Mouse (Mus musculus) neural tube, embryonic 15.5 days (tissue): ENCODE results near the gene Abcd3. TPM values are rescaled to one million over a fixed set of nuclear protein-coding genes. Genes with fewer than 3 reads are reported as not detected.
A peak's percentile ranks its signal among the peaks of the same experiment; 100 is the strongest.
"Not testable (repeated sequence)": the region's sequence is repeated elsewhere in the genome, so short reads cannot be mapped to it uniquely, and the experiment has no call there.

Experiments used
- ATAC-seq: fragments of 200-750 bp; cut with Nextera tagmentation; 2 replicates; pipeline ENCODE4 v1.8.0; 2017; ENCODE audit warnings: mild to moderate bottlenecking, moderate TSS enrichment, moderate library complexity; ENCODE audit not compliant: low FRiP score
- H3K27ac ChIP-seq: fragments of 300-500 bp; sonication (generic); replicated peaks from 2 replicates; pipeline ENCODE4 v1.5.1; 2015; ENCODE audit warnings: mild to moderate bottlenecking, inconsistent platforms
- H3K27me3 ChIP-seq: fragments of 300-500 bp; sonication (generic); replicated peaks from 2 replicates; pipeline ENCODE4 v1.6.1; 2015; ENCODE audit warnings: inconsistent platforms
- H3K36me3 ChIP-seq: fragments of 300-500 bp; sonication (generic); 2 replicates; pipeline ENCODE4 v1.6.1; 2015; ENCODE audit warnings: inconsistent platforms
- H3K4me1 ChIP-seq: fragments of 300-500 bp; sonication (generic); 2 replicates; pipeline ENCODE4 v1.6.1; 2015; ENCODE audit warnings: inconsistent platforms
- H3K4me2 ChIP-seq: fragments of 300-500 bp; sonication (generic); 2 replicates; pipeline ENCODE4 v1.6.1; 2015; ENCODE audit warnings: inconsistent platforms, mild to moderate bottlenecking, moderate library complexity
- H3K4me3 ChIP-seq: fragments of 300-500 bp; sonication (generic); replicated peaks from 2 replicates; pipeline ENCODE4 v1.5.1; 2015; ENCODE audit warnings: mild to moderate bottlenecking, inconsistent platforms
- H3K9ac ChIP-seq: fragments of 300-500 bp; sonication (generic); replicated peaks from 2 replicates; pipeline ENCODE4 v1.6.1; 2015; ENCODE audit warnings: mild to moderate bottlenecking, inconsistent platforms
- H3K9me3 ChIP-seq: fragments of 300-500 bp; sonication (generic); replicated peaks from 2 replicates; pipeline ENCODE4 v1.6.1; 2016; ENCODE audit warnings: inconsistent platforms
- WGBS: fragments of 180-500 bp; shearing (Covaris S2); methylation state at CpG from one replicate; pipeline ENCODE4 v1.1.7; 2015; ENCODE audit warnings: mixed read lengths; 5-methylcytosine and 5-hydroxymethylcytosine counted together
- polyA plus RNA-seq: library from polyadenylated mRNA; unstranded; fragments of >200 nt; fragmentation: Nextera tagmentation; extraction: Ambion mirVana; gene quantifications from 2 replicates; pipeline ENCODE4 v1.2.1, GENCODE M21; 2015

Abcd3 gene
- polyA plus RNA-seq, 1 experiment from 2014 or later, result 74.4 TPM

DNA sequence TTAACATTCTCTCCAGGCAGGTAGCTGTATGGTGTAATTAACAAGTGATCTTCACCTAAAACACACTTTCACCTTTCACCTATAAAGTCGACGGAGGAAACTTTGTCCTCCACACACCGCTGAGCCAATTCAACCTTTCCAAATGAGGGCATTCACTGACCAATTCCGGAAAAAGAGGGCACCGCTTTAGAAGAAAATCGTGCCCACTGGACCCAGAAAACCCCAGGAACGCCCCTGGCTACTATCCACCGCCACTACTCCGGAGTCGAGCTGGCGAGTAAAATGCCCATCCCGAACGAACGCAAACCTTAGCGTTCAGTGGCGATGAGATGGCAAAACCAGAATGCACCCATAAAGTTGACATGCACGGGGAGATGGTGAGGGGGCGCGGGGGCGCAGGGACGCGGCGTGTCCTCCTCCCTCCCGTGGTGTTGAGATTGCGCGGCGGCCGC is 663 bp downstream of the Abcd3 start:
- H3K9ac ChIP-seq, result peak overlapping the region; percentile 88
- no peaks in the 10 kb centered on the region for H3K9me3 ChIP-seq
- peaks cover 30% of the 10 kb centered on the region for H3K4me1 ChIP-seq
- peak overlapping the region; percentile 99 for H3K27ac ChIP-seq
- peak overlapping the region; percentile 70 for H3K4me2 ChIP-seq
- under 1% methylated on average over 24 of the region's 28 CpGs for WGBS
- ATAC-seq, result no peak
- H3K36me3 ChIP-seq, result no peaks in the 10 kb centered on the region
- H3K4me3 ChIP-seq, result peak overlapping the region; percentile 74
- H3K27me3 ChIP-seq, result no peaks in the 10 kb centered on the region

DNA sequence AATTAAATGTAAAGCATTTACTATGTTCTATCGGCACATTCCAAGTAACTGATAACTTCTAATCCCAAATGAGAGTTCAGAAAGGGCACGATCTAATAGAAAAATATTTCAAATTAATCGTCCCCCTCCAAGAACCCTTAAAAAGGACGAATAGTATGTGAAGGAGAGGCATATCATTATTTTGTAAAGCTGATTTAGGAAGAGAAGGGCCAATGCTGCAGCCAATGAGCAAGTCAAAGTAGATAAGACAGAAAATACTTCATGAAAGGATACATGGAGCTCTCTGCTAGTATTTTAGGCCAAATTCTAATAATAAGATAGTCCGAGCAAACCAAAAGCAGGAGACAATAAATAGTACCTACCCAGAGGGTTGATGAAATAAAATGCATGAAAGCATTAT is 1.3 kb downstream of the Abcd3 start:
- H3K9me3 ChIP-seq, result no peaks in the 10 kb centered on the region
- peak overlapping the region; percentile 74 for H3K4me3 ChIP-seq
- H3K27me3 ChIP-seq, result no peaks in the 10 kb centered on the region
- no peaks in the 10 kb centered on the region for H3K36me3 ChIP-seq
- peaks cover 30% of the 10 kb centered on the region for H3K4me1 ChIP-seq
- no peak overlapping the region for H3K27ac ChIP-seq
- WGBS, result 64% methylated on average over 5 of the region's 5 CpGs
- ATAC-seq, result no peak
- peak overlapping the region; percentile 88; the same call in 1 of the 2 replicates for H3K9ac ChIP-seq
- peak overlapping the region; percentile 70 for H3K4me2 ChIP-seq

DNA sequence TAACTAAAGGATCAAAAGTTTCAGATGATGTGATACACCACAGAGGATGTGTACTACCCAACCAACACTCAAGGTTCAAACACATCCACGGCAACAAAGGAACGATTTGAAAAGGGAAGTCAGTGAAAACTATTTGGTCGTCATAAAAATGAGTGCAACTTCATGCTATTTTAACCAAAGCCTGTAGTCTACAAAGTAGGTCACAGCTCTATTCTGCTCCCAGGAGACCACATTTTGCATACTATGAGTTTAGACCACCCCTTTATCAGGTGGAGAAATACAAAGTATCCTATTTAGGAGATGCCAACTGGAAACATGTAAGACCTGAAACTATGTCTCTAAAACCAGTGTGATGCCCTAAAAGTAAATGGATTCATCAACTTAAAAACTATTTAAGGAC is 6.9 kb downstream of the Abcd3 start:
- Histone ChIP-seq H3K36me3 (no peaks in the 10 kb centered on the region), H3K27me3 (no peaks in the 10 kb centered on the region), H3K4me2 (no peak overlapping the region), H3K27ac (no peak overlapping the region), H3K9ac (no peak overlapping the region), H3K9me3 (no peaks in the 10 kb centered on the region), H3K4me1 (peaks cover 13% of the 10 kb centered on the region; the same call in 1 of the 2 replicates), H3K4me3 (no peak overlapping the region)
- ATAC-seq, result no peak
- 86% methylated on average over 3 of the region's 3 CpGs for WGBS

DNA sequence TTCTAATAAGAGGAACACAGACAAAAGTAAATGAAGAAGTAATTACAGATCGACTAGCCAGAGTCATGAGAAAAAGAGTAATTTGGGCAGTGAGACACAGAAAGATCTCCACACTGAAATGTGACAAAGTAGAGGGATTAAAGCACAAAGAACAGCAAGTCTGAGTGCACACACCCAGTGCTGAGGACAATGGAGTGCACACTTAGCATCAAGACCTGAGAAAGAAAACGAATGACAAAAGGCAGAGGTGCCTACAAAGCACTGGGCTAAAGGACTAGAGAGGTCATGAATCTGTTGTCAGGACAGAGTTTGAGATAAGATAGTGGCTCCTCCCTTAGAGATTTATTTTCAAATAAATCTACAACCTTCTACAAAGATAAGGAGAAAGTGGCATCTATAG is 20.9 kb downstream of the Abcd3 start:
- H3K27ac ChIP-seq, result no peak overlapping the region
- no peak overlapping the region for H3K9ac ChIP-seq
- H3K4me2 ChIP-seq, result no peak overlapping the region
- H3K9me3 ChIP-seq, result no peaks in the 10 kb centered on the region
- H3K36me3 ChIP-seq, result no peaks in the 10 kb centered on the region
- H3K4me3 ChIP-seq, result no peak overlapping the region
- H3K27me3 ChIP-seq, result no peaks in the 10 kb centered on the region
- WGBS, result 61% methylated on average over 2 of the region's 2 CpGs
- no peak for ATAC-seq
- H3K4me1 ChIP-seq, result no peaks in the 10 kb centered on the region

DNA sequence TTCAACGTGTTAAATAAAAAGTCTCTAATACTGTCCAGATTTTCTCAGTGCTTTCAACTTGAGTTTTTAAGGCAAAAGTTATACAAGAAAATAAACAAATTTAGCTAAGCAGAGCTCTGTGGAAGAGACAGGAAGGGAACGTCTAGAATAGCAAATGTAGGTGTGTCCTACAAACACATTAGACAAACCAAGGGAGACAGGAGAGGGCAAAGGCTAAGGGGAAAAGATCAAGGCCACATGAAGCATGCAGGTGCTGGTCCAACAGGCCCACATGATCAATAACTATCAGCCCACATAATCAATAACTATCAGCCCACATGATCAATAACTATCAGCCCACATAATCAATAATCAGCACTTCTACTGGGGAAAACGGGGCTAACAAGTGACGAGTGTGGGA is 22.9 kb downstream of the Abcd3 start:
- no peaks in the 10 kb centered on the region for H3K4me1 ChIP-seq
- H3K9ac ChIP-seq, result no peak overlapping the region
- no peak for ATAC-seq
- no peak overlapping the region for H3K27ac ChIP-seq
- no peak overlapping the region for H3K4me2 ChIP-seq
- no peaks in the 10 kb centered on the region for H3K36me3 ChIP-seq
- 81% methylated on average over 4 of the region's 4 CpGs for WGBS
- H3K4me3 ChIP-seq, result no peak overlapping the region
- no peaks in the 10 kb centered on the region for H3K27me3 ChIP-seq
- H3K9me3 ChIP-seq, result no peaks in the 10 kb centered on the region

- 19% methylated on average over 5 of the region's 5 CpGs for WGBS
- no peaks in the 10 kb centered on the region for H3K4me1 ChIP-seq
- no peak overlapping the region for H3K4me2 ChIP-seq
Observed at GRCm38 (mm10) chr3:121790442-121790841, 24.7 kb downstream of the Abcd3 start.

DNA sequence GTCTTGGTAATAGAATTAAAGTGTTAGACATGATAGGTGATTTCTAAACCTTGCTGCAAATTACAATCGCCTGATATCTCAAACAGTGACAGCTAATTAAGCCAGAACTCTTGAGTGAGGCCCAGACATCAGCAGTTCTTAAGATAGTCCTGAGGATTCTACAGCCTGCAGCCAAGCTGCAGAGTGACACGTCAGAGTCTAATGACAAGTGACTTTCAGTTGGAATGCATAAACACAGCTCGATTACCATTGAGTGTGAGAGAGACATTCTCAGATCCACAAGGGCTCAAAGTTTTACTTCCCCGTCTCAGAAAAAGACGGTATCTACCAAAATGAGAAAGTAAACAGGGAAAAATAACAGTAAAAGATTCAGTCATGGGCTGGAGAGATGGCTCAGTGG is 25.3 kb downstream of the Abcd3 start:
- no peaks in the 10 kb centered on the region for H3K4me1 ChIP-seq
- no peak overlapping the region for H3K9ac ChIP-seq
- ATAC-seq, result no peak
- WGBS, result 67% methylated on average over 5 of the region's 5 CpGs
- H3K27me3 ChIP-seq, result no peaks in the 10 kb centered on the region
- no peak overlapping the region for H3K4me2 ChIP-seq
- no peak overlapping the region for H3K4me3 ChIP-seq
- H3K27ac ChIP-seq, result no peak overlapping the region; the same call in 1 of the 2 replicates
- H3K9me3 ChIP-seq, result no peaks in the 10 kb centered on the region
- H3K36me3 ChIP-seq, result no peaks in the 10 kb centered on the region

More at GRCm38 (mm10) chr3:121790442-121790841, 24.7 kb downstream of the Abcd3 start:
- no peaks in the 10 kb centered on the region for H3K27me3 ChIP-seq
- no peak overlapping the region for H3K4me3 ChIP-seq
- no peaks in the 10 kb centered on the region for H3K9me3 ChIP-seq
- ATAC-seq, result peak; percentile 81; the same call in 1 of the 2 replicates
- H3K36me3 ChIP-seq, result no peaks in the 10 kb centered on the region
- H3K9ac ChIP-seq, result no peak overlapping the region
- peak overlapping the region; percentile 54; the same call in 1 of the 2 replicates for H3K27ac ChIP-seq

- H3K4me3 ChIP-seq, result no peak overlapping the region
- H3K4me2 ChIP-seq, result no peak overlapping the region
- no peak overlapping the region for H3K27ac ChIP-seq
- no peak overlapping the region for H3K9ac ChIP-seq
- no peaks in the 10 kb centered on the region for H3K9me3 ChIP-seq
- WGBS, result 96% methylated on average over 6 of the region's 6 CpGs
- no peaks in the 10 kb centered on the region for H3K27me3 ChIP-seq
- H3K4me1 ChIP-seq, result no peaks in the 10 kb centered on the region
- no peaks in the 10 kb centered on the region for H3K36me3 ChIP-seq
- no peak for ATAC-seq
Observed at GRCm38 (mm10) chr3:121783020-121783419, 32.1 kb downstream of the Abcd3 start.

DNA sequence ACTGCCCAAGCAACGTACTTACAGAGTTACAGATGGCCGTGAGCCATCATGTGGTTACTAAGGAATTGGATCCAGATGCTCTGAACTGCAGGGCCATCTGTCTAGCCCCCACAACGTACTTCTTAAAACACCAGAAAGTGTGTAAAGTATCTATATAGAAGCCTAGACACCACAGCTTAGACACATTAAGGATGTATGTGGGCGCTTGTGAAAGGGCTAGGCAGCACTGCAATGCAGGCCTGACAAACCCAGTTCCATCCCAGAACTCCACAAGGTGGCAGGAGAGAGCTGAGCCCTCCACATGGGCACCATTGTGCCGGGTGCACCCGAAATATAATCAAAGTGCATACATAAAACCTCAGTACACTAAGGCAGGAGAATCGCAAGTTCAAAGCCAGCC is 37.2 kb downstream of the Abcd3 start:
- Histone ChIP-seq H3K9me3 (no peaks in the 10 kb centered on the region), H3K4me3 (no peak overlapping the region), H3K4me1 (no peaks in the 10 kb centered on the region), H3K27ac (no peak overlapping the region), H3K9ac (no peak overlapping the region), H3K4me2 (no peak overlapping the region), H3K27me3 (no peaks in the 10 kb centered on the region), H3K36me3 (peaks cover 11% of the 10 kb centered on the region)
- WGBS, result 44% methylated on average over 7 of the region's 7 CpGs
- ATAC-seq, result peak; percentile 59; the same call in 1 of the 2 replicates

GRCm38 (mm10) chr3:121773336-121773735 is 41.8 kb downstream of the Abcd3 start:
- ATAC-seq, H3K4me1 ChIP-seq, H3K9me3 ChIP-seq, H3K4me3 ChIP-seq, H3K4me2 ChIP-seq, H3K9ac ChIP-seq, H3K27me3 ChIP-seq, H3K27ac ChIP-seq: not testable (repeated sequence)
- peaks cover 36% of the 10 kb centered on the region for H3K36me3 ChIP-seq
- 97% methylated on average over 4 of the region's 4 CpGs for WGBS

DNA sequence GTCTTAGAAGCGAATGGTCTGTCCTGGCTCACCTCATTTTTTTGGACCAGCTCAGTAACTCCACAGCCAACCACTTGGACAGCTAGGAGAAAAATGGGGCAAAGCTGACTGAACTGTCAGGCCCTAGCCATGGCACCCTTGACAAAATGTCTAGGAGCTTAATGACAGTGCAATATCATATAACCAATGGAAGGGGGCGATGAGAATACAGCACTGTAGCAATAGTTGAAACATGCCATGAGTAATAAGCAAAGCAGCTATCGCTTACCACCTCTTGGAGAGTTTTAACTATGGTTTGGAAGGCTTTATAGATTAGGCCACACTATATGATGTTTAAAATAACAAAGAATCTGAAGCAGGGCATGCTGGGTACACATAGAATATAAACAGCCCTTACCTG is 46.3 kb downstream of the Abcd3 start:
- Histone ChIP-seq H3K36me3 (peaks cover 60% of the 10 kb centered on the region), H3K4me1 (no peaks in the 10 kb centered on the region), H3K9ac (no peak overlapping the region), H3K4me2 (no peak overlapping the region), H3K27ac (no peak overlapping the region), H3K27me3 (no peaks in the 10 kb centered on the region), H3K4me3 (no peak overlapping the region), H3K9me3 (no peaks in the 10 kb centered on the region)
- 98% methylated on average over 3 of the region's 3 CpGs for WGBS
- no peak for ATAC-seq

GRCm38 (mm10) chr3:121766818-121767217 is 48.3 kb downstream of the Abcd3 start:
- Histone ChIP-seq H3K36me3 (peaks cover 60% of the 10 kb centered on the region), H3K4me2 (no peak overlapping the region)
- WGBS, result 98% methylated on average over 5 of the region's 5 CpGs

GRCm38 (mm10) chr3:121766048-121766447 is 49.1 kb downstream of the Abcd3 start:
- H3K4me3 ChIP-seq, result no peak overlapping the region
- no peaks in the 10 kb centered on the region for H3K9me3 ChIP-seq
- no peak overlapping the region for H3K4me2 ChIP-seq
- H3K9ac ChIP-seq, result no peak overlapping the region
- peaks cover 55% of the 10 kb centered on the region for H3K36me3 ChIP-seq
- H3K27ac ChIP-seq, result no peak overlapping the region
- no peak for ATAC-seq
- no peaks in the 10 kb centered on the region for H3K4me1 ChIP-seq
- no peaks in the 10 kb centered on the region for H3K27me3 ChIP-seq

More at GRCm38 (mm10) chr3:121766818-121767217, 48.3 kb downstream of the Abcd3 start:
- Histone ChIP-seq H3K4me3 (no peak overlapping the region), H3K27me3 (no peaks in the 10 kb centered on the region), H3K9me3 (no peaks in the 10 kb centered on the region), H3K27ac (no peak overlapping the region), H3K4me1 (no peaks in the 10 kb centered on the region), H3K9ac (no peak overlapping the region)
- no peak for ATAC-seq
